Mouse (Mus musculus): ENCODE measurements around the gene Cdk5rap2.

The Cdk5rap2 gene

GRCm38 (mm10) chr4:70353656-70354055, 56.6 kb downstream of the Cdk5rap2 start:
- DNase-seq (ENCODE audit: low read depth, low spot score) = no peak

- DNase-seq (ENCODE audit: low read depth, low spot score) = no peak
Observed at GRCm38 (mm10) chr4:70335444-70336144, 74.6 kb downstream of the Cdk5rap2 start.

GRCm38 (mm10) chr4:70334995-70335394, 75.2 kb downstream of the Cdk5rap2 start:
- DNase-seq (ENCODE audit: low read depth, low spot score) = no peak

- DNase-seq (ENCODE audit: low read depth, low spot score) = no peak
Observed at GRCm38 (mm10) chr4:70332981-70333380, 77.3 kb downstream of the Cdk5rap2 start.

- DNase-seq (ENCODE audit: low read depth, low spot score) = no peak
Observed at GRCm38 (mm10) chr4:70332576-70332975, 77.7 kb downstream of the Cdk5rap2 start.

- DNase-seq (ENCODE audit: low read depth, low spot score) = no peak
Observed at GRCm38 (mm10) chr4:70331181-70331580, 79.1 kb downstream of the Cdk5rap2 start.

GRCm38 (mm10) chr4:70328033-70328432, 82.2 kb downstream of the Cdk5rap2 start:
- no peak for DNase-seq (ENCODE audit: low read depth, low spot score)

GRCm38 (mm10) chr4:70327436-70327835, 82.8 kb downstream of the Cdk5rap2 start:
- DNase-seq (ENCODE audit: low read depth, low spot score) = no peak

GRCm38 (mm10) chr4:70321586-70321985, 88.7 kb downstream of the Cdk5rap2 start:
- DNase-seq (ENCODE audit: low read depth, low spot score) = peak; percentile 6

- no peak for DNase-seq (ENCODE audit: low read depth, low spot score)
Observed at GRCm38 (mm10) chr4:70312170-70312569, 98.1 kb downstream of the Cdk5rap2 start.

GRCm38 (mm10) chr4:70311530-70311929, 98.7 kb downstream of the Cdk5rap2 start:
- no peak for DNase-seq (ENCODE audit: low read depth, low spot score)

GRCm38 (mm10) chr4:70307230-70307629, 103.0 kb downstream of the Cdk5rap2 start:
- peak; percentile 85 for DNase-seq (ENCODE audit: low read depth, low spot score)

- no peak for DNase-seq (ENCODE audit: low read depth, low spot score)
Observed at GRCm38 (mm10) chr4:70303870-70304269, 106.4 kb downstream of the Cdk5rap2 start.

GRCm38 (mm10) chr4:70301187-70301586, 109.1 kb downstream of the Cdk5rap2 start:
- DNase-seq (ENCODE audit: low read depth, low spot score) = no peak

- DNase-seq (ENCODE audit: low read depth, low spot score) = no peak
Observed at GRCm38 (mm10) chr4:70289361-70289760, 120.9 kb downstream of the Cdk5rap2 start.

- DNase-seq (ENCODE audit: low read depth, low spot score) = no peak
Observed at GRCm38 (mm10) chr4:70283163-70283562, 127.1 kb downstream of the Cdk5rap2 start.

GRCm38 (mm10) chr4:70278882-70279281, 131.4 kb downstream of the Cdk5rap2 start:
- no peak for DNase-seq (ENCODE audit: low read depth, low spot score)

- peak; percentile 26 for DNase-seq (ENCODE audit: low read depth, low spot score)
Observed at GRCm38 (mm10) chr4:70278057-70278456, 132.2 kb downstream of the Cdk5rap2 start.

GRCm38 (mm10) chr4:70272943-70273342, 137.3 kb downstream of the Cdk5rap2 start:
- no peak for DNase-seq (ENCODE audit: low read depth, low spot score)

GRCm38 (mm10) chr4:70272527-70272926, 137.7 kb downstream of the Cdk5rap2 start:
- no peak for DNase-seq (ENCODE audit: low read depth, low spot score)

GRCm38 (mm10) chr4:70267213-70267906, 142.9 kb downstream of the Cdk5rap2 start:
- no peak for DNase-seq (ENCODE audit: low read depth, low spot score)

- DNase-seq (ENCODE audit: low read depth, low spot score) = peak; percentile 61
Observed at GRCm38 (mm10) chr4:70265248-70265647, 145.0 kb downstream of the Cdk5rap2 start.

- DNase-seq (ENCODE audit: low read depth, low spot score) = no peak
Observed at GRCm38 (mm10) chr4:70262850-70263249, 147.4 kb downstream of the Cdk5rap2 start.
